Comparison of ENCODE assay signal across 8 mouse cellular contexts in the genomic region with DNA sequence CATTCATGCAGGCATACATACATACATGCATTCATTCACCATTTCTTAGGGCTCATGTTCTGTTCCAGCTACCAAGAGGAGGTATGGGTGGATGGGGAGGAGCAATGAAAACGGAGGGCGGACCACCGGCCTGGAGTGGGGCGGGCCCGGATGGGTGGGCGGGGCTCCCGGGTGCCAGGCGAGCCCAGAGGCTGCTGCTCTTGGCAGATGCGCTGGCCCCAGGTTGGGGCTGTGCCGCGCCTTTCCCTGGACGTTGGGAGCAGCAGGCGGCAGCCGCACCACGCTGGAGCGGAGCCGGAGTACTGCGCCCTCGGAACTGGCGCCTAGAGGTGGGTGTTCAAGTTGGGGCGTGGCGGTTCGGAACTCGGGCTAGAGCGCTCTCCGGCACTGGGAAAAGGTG.
DNase-seq lines count a peak whose midpoint lies in the region.

No protein-coding gene starts in this region.

- intact Hi-C loops in heart, postnatal 10 days (cut with DNase I), result loop anchor here (1.0 to 2.0 kb wide), 4 partner anchors 15 to 109 kb away; no protein-coding TSS in a partner anchor

- no peaks in the 10 kb centered on the region for H3K9me3 ChIP-seq in forebrain, embryonic 10.5 days

- peaks cover 51% of the 10 kb centered on the region for H3K27me3 ChIP-seq in forebrain, embryonic 10.5 days (ENCODE audit: poor library complexity, severe bottlenecking)

- H3K4me3 ChIP-seq in forebrain, embryonic 10.5 days, result peak overlapping the region; percentile 62

- DNase-seq in CD8-positive naive resting alpha-beta T cell, adult 2 months (ENCODE audit: low read depth in 2 of 2, low spot score in 2 of 2), result peak; percentile 58 to 70
- peak; percentile 75 to 80 for DNase-seq in adrenal gland, adult 18-20 months (ENCODE audit: low spot score in 2 of 2)
- peak; percentile 62 for DNase-seq in forebrain, embryonic 10.5 days (ENCODE audit: extremely low spot score, low spot score)
- DNase-seq in heart, postnatal 10 days, result peak; percentile 77 to 82
- peak; percentile 84 to 93 for DNase-seq in kidney, postnatal 25 days
- peak; percentile 84 for DNase-seq in lung, postnatal 36 days
- peak; percentile 69 for DNase-seq in retina, postnatal 1 day
- peak; percentile 73 for DNase-seq in urinary bladder, postnatal 14 days (ENCODE audit: low spot score)

- peaks cover 34% of the 10 kb centered on the region for H3K4me1 ChIP-seq in forebrain, embryonic 10.5 days

- H3K36me3 ChIP-seq in forebrain, embryonic 10.5 days (replicated peaks), result no peaks in the 10 kb centered on the region

- H3K27ac ChIP-seq in forebrain, embryonic 10.5 days, result peak overlapping the region; percentile 72

- WGBS in forebrain, embryonic 10.5 days, result under 1% methylated on average over 26 of the region's 26 CpGs

Comparison
In these comparisons a context has a peak if more than half of its experiments do, and no peak if none do; other contexts are left out.
1. Peak in every context shown above with its lines: DNase-seq, H3K4me3 ChIP-seq and H3K27ac ChIP-seq.